In the genomic region with DNA sequence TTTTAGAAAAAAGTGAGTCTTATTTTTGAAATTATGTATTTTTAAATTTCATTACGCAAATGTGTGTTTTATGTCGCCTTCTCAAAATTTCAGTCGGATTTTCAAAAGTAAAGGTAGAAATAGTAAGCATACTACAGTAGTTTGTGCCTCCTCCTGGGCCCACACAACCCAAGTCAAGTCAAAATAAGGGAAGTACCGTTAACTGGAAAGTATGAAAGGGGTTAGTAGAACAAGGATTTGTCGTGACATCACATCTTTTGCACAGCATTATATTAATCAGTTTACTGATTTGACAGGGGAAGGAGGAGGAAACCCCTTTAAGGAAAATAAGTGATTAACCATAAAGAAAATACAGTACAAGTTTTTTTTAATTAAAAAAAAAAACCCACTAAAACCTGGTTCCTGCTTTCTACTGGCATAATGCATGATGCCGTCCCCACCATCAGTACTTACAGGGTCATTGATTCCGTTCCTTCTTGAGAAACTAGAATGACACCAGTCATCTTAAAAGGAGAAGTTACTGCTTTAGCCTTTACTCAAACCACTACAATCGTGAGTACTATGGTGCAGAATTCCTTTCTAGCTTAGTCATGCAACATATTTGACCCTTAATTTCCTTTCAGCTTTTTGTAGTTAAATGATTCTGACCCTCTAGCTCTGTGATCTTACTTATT, we compare ENCODE assay signal across 16 mouse cellular contexts.
"Had no signal": no experiment of that assay in that cellular context is flagged by ENCODE, and none has a peak within 500 bp of the region (broad histone marks: within the 10 kb centered on the region; RNA-seq: fewer than 3 reads in every experiment).

No protein-coding gene starts in this region.

- ATAC-seq: lung, postnatal 0 days; midbrain, embryonic 15.5 days had no signal

- DNase-seq: kidney, adult 9 months; kidney, postnatal 36 days; layer of hippocampus, adult 9-11 months; layer of hippocampus, postnatal 36 days; lung, adult 2 months; lung, postnatal 36 days; right cerebral cortex, postnatal 14 days; thymus, adult 18-20 months; thymus, postnatal 25 days had no signal

- H3K27ac ChIP-seq: kidney, postnatal 0 days; limb, embryonic 12.5 days; liver, embryonic 14.5 days; midbrain, embryonic 15.5 days; neural tube, embryonic 13.5 days had no signal

- H3K36me3 ChIP-seq: midbrain, embryonic 15.5 days had no signal

- H3K4me1 ChIP-seq: limb, embryonic 12.5 days; megakaryocyte, embryonic 14.5 days; midbrain, embryonic 15.5 days; neural tube, embryonic 13.5 days had no signal

- H3K4me3 ChIP-seq: limb, embryonic 12.5 days; megakaryocyte, embryonic 14.5 days; midbrain, embryonic 15.5 days; neural tube, embryonic 13.5 days had no signal

- H3K27me3 ChIP-seq: limb, embryonic 12.5 days; megakaryocyte, embryonic 14.5 days; midbrain, embryonic 15.5 days; neural tube, embryonic 13.5 days had no signal
